Mouse (Mus musculus) cerebellum, postnatal 25 days (tissue): ENCODE results near the gene Nxf3.

Experiments used
- DNase-seq, 2 experiments: peaks; one replicate each; pipeline ENCODE4 v3.0.0; 2021; ENCODE audit warnings: mixed read lengths in 2 of 2

The Nxf3 gene

GRCm38 (mm10) chrX:136085155-136085554 lies at the start of gene Nxf3:
Gene Nxf3, minus strand, starts transcription at chrX:136085255.
- DNase-seq = no peak

- peak; percentile 66 to 76 for DNase-seq
Observed at GRCm38 (mm10) chrX:136127744-136128064, 42.6 kb upstream of the Nxf3 start.

GRCm38 (mm10) chrX:136127038-136127743 lies 42.1 kb upstream of the Nxf3 start:
- DNase-seq = no peak

DNA sequence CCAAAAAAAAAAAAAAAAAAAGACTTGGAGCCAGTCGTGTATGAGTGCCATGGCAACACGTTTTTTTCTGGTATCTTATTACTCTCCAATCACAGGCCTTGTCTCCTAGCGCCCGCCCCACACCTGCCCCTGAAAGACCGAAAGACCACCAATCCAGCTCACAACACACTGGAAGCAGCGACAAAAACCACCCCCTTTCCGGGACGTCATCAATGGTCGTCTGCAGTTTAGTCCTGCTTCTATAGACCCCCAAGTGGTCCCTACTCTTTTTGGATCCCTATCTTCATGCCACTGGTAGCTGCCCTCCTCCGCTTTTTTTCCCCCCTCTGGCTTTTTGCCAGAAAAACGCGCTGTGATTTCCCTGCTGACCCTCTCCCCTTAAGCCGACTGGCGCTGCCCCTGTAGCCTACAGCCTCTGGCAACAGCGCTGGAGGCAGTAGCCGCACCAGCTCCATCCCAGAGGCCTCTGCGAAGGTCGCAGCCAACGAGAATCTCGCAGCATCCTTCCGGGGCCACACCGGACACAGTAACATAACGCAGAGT lies 30.4 kb upstream of the Nxf3 start:
- DNase-seq = peak; percentile 69 to 81

GRCm38 (mm10) chrX:136115015-136115414 lies 30.0 kb upstream of the Nxf3 start:
- no peak for DNase-seq

DNA sequence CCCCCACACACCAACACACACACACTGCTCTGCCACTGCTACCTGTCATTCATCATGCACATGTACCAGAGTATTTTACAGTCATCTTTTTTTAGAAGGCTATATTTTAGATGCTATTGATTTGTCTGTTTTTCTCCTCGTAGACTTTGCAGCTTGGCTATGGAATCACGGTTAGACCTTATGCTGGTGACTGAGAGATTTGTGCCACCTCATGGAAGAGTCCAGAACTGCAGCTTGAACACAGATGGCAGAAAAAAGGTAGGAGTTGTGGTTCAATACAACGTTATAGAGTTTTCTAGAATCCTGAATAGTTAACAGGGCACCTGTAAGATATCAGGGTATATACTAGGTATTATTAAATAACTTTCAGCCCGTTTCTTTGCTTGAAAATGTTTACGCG lies 22.9 kb upstream of the Nxf3 start:
- peak; percentile 59 to 78 for DNase-seq

DNA sequence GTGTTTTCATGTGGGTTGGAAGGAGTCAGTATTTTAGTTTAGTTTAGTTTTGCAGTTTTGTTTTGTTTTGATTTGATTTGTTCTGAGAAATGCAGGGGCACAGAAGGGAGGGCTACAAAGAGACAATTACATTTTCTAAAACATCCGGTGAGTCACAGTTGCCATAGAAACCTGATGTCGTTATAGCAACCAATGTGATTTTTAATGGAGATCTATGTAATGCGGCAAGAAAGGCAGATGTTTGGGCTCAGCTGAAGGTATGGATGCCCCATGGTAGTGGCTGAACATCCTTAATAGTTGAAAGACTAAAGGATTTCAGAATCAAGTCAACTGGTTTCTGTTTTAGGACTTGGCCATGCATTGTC lies 19.7 kb upstream of the Nxf3 start:
- no peak for DNase-seq

DNA sequence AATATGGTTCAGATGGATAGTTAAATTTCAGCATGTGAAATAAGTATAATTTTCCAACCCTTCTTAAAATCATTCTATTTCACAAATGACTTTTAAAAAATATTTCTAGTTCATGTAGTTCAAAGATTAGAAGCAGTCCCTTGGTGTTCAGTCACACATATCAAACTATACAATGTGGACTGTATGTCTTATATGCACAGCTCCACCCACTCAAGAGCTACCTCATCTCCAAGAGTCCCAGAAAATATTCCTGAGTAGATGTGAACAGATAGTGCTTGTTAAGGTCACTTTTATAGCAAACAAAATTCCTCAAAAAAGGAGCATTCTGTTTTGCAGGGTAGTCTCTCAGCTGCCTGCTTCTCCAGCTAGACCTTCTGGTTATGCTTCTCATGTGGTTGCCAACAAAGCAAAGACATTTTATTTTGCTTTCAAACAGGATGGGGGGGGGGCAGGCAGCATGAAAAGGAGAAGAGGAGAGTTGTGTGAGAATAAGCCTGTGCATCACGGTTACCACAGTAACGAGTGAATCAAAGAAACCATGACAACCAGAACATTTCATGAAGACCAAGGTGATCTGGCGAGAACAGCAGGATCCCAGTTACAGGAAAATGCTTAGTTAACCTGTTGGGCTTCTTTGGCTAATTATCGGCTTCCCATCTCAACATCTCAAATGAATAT lies 19.1 kb upstream of the Nxf3 start:
- no peak for DNase-seq

- DNase-seq = no peak
Observed at GRCm38 (mm10) chrX:136094421-136094820, 9.4 kb upstream of the Nxf3 start.

GRCm38 (mm10) chrX:136092497-136093279 lies 7.6 kb upstream of the Nxf3 start:
- DNase-seq = no peak

- DNase-seq = peak; percentile 37 to 80
Observed at GRCm38 (mm10) chrX:136068020-136068419, 17.0 kb downstream of the Nxf3 start, which contains the start of gene Bex2. Gene Bex2, minus strand, starts transcription at chrX:136068236.

- DNase-seq = peak; percentile 49 to 55
Observed at GRCm38 (mm10) chrX:136067201-136067991, 17.7 kb downstream of the Nxf3 start.

DNA sequence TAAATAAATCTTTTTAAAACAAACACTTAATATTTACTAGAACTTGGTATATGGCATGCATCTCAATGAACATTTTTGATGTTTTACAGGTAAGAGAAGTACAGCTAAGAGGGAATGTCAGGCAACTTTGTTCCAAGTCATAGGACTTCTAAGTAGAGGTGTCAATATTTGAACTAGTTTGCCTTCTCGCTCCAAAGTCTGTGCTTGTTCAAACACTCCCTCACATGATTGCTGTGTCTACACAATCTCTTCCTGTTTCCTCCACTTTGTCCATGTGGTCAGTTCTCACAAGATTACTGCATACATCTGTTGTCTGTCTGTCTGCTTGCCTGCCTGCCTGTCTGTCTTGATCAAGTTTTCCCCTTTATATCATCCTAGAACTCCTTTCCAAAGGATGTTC lies 24.4 kb downstream of the Nxf3 start:
- DNase-seq = no peak

DNA sequence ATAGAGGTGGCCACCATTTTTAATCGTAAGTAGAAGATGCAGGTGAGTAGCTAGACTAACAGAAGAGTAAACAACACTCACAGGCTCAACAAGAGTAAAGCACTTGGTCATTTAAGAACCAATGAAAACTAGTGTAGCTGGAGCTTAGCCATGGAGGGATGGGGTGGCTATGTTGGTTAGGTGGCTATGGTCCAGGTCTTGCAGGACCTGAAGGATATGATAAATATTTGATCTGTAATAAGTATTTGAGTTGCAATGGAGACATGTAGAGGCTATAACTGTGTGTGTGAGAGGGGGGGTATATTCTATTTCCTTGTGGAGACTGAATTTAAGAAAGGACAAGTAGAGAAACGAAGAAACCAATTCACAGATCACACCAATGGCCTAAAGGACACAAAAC lies 33.8 kb downstream of the Nxf3 start:
- no peak for DNase-seq

DNA sequence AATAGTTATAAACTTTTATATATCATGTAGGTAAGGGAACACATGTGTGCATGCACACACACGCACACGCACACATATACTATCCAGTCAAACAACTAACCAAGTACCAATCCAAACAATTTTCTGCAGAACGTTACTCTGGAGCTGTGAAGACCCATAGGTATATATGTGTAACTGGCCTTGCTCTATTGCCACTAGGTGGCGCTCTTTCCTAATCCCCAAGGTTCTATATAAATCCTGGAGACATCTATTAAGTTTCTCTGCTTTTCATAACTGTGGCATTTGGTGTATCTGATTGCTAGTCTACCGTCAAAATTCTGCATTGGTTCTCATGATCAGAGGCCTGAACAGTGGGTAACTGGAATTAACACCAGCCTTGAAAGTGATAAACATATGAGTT lies 37.5 kb downstream of the Nxf3 start:
- peak; percentile 56 to 79 for DNase-seq

DNA sequence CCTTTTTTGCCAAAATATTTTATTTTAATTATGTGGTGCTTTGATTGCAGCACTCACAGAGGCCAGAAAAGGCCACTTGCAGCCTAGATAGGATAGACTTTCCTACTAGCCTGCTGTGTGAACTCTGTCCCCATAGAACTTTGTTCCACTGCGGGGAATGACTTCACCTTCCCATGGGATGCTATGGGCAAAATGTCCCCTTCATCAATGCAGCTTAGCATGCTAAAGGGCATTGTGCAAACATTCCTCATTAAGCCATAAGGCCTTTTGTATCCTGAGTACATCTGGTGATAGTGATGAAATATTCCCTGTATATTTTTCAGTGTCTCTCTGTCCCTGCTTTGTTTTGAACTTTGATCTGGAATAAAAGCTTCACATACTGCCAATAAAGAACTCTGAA lies 41.3 kb downstream of the Nxf3 start:
- no peak for DNase-seq

GRCm38 (mm10) chrX:136032799-136033763 lies 52.0 kb downstream of the Nxf3 start, which contains the start of gene Arxes1:
Gene Arxes1, plus strand, starts transcription at chrX:136033367.
- peak; percentile 65 to 75 for DNase-seq

DNA sequence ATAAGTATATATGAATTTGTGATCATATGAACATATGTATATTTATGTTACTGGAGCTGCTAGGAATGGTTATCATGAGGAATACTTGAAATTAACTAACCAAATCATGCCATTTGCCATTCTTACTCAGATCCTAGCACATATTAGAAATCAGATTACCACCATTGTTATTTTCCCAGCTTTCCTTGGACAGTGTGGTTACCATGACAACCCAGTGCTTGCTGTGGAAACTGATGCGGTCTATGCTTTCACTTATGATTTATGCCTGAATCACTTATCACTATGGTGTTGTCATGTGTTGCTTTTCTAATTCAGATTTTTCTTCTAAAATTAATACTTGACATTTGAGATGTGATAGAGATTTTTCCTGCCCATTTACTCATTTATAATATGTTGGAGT lies 54.7 kb downstream of the Nxf3 start:
- DNase-seq = no peak
